Mouse (Mus musculus) cortical plate, adult 2 months (tissue): Measurements from ENCODE around the gene Strn3.

Source experiments
- CTCF ChIP-seq: fragments of 200-500 bp; IDR thresholded peaks from 2 replicates; pipeline ENCODE4 v1.5.1; 2011; ENCODE audit warnings: mild to moderate bottlenecking, control low read depth, low read length; ENCODE audit not compliant: insufficient read depth; ENCODE audit errors: extremely low read depth
- POLR2A ChIP-seq: fragments of 200-500 bp; IDR thresholded peaks from 2 replicates; pipeline ENCODE4 v1.6.1; 2011; ENCODE audit warnings: mild to moderate bottlenecking, low read length, control low read depth; ENCODE audit not compliant: insufficient read depth; ENCODE audit errors: extremely low read depth

DNA sequence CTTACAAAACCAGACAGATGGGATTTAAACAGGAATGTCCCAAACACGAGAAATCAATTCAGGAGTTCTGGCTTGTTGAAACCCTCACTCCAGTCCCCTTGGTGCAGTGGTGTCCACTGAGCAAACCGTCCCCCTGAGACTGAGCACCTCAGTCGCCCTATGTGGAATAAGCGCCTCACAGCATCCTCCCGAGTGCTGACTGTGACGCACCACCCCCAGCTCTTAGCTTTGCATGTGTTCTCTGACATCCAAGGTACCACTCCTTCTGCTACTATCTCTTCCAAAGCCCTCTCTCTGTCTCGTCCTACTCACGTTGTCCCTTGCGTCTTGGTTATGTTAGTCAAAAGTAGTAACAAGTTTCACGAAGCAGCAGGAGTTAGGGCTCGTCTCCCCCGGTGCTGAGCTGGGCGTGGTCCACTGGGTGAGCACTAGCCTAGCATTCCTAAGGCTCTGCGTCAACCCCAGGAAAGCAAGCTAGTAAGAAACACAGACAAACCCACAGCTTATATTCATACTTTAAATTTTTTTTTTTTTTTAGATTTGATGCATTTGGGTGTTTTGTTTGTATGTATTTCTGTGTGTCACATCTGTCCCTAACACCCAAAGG lies 43.0 kb upstream of the Strn3 start:
- no peak for TF ChIP-seq POLR2A
- no peak for TF ChIP-seq CTCF
